Mouse (Mus musculus) liver, embryonic 14.5 days (tissue): ENCODE measurements around the gene Agxt2. TPM values are rescaled to one million over a fixed set of nuclear protein-coding genes. Genes with fewer than 3 reads are reported as not detected.

Experiments
- ATAC-seq: fragments of 200-750 bp; cut with Nextera tagmentation; 2 replicates; pipeline ENCODE4 v1.8.0; 2017; ENCODE audit warnings: moderate number of reproducible peaks, mild to moderate bottlenecking, moderate library complexity; ENCODE audit not compliant: insufficient read depth
- DNase-seq, 3 experiments: peaks; one replicate each; pipeline ENCODE4 v3.0.0-alpha.2; 2012 to 2013; ENCODE audit warnings: low read depth in 3 of 3, low spot score in 3 of 3
- H3K27ac ChIP-seq: fragments of 300-500 bp; sonication (generic); 2 replicates; pipeline ENCODE4 v1.5.1; 2014; ENCODE audit warnings: moderate library complexity, mild to moderate bottlenecking, control low read depth, inconsistent platforms
- H3K27me3 ChIP-seq: fragments of 300-500 bp; sonication (generic); 2 replicates; pipeline ENCODE4 v1.6.1; 2014; ENCODE audit warnings: mild to moderate bottlenecking, low read length, moderate library complexity; ENCODE audit not compliant: control insufficient read depth, insufficient read depth
- H3K36me3 ChIP-seq: fragments of 300-500 bp; sonication (generic); replicated peaks from 2 replicates; pipeline ENCODE4 v1.6.1; 2014; ENCODE audit warnings: low read depth; ENCODE audit not compliant: control insufficient read depth, insufficient read depth
- H3K4me1 ChIP-seq, 2 experiments: fragments of 200-500 bp in 1 of 2; fragments of 300-500 bp in 1 of 2; sonication (generic) in 1 of 2; replicated peaks; 2 replicates each; pipeline ENCODE4 v1.6.1; 2012 to 2014; ENCODE audit warnings: antibody characterized with exemption in 1 of 2, inconsistent platforms in 1 of 2, low read length in 1 of 2; ENCODE audit not compliant: control insufficient read depth in 2 of 2, insufficient read depth in 2 of 2
- H3K4me2 ChIP-seq: fragments of 300-500 bp; sonication (generic); 2 replicates; pipeline ENCODE4 v1.6.1; 2014; ENCODE audit warnings: low read depth, mild to moderate bottlenecking, control low read depth, moderate library complexity
- H3K4me3 ChIP-seq, 2 experiments: fragments of 200-500 bp in 1 of 2; fragments of 300-500 bp in 1 of 2; sonication (generic) in 1 of 2; 2 replicates each; pipeline ENCODE4 v1.5.1; 2012 to 2014; ENCODE audit warnings: low read depth in 2 of 2, low read length in 2 of 2, mild to moderate bottlenecking in 2 of 2, control low read depth in 1 of 2, inconsistent platforms in 1 of 2, moderate library complexity in 1 of 2; ENCODE audit not compliant: insufficient read depth in 1 of 2
- H3K9ac ChIP-seq: fragments of 300-500 bp; sonication (generic); replicated peaks from 2 replicates; pipeline ENCODE4 v1.6.1; 2014; ENCODE audit warnings: mild to moderate bottlenecking, control low read depth, moderate library complexity
- H3K9me3 ChIP-seq: fragments of 300-500 bp; sonication (generic); 2 replicates; pipeline ENCODE4 v1.6.1; 2016; ENCODE audit warnings: low read length, mixed read lengths; ENCODE audit not compliant: control insufficient read depth
- CTCF ChIP-seq: IDR thresholded peaks from 2 replicates; pipeline ENCODE4 v1.5.1; 2016; ENCODE audit warnings: antibody characterized with exemption, low read depth, control low read depth
- EP300 ChIP-seq: IDR thresholded peaks from 2 replicates; pipeline ENCODE4 v1.6.1; 2016; ENCODE audit warnings: antibody characterized with exemption, low read depth
- WGBS: fragments of 180-500 bp; shearing (Covaris S2); extraction: QIAGEN DNeasy Blood & Tissue Kit; methylation state at CpG from one replicate; pipeline ENCODE4 v1.1.7; 2014; ENCODE audit not compliant: insufficient replicate concordance; 5-methylcytosine and 5-hydroxymethylcytosine counted together
- polyA plus RNA-seq, 2 experiments: library from polyadenylated mRNA; depleted of rRNA in 1 of 2; stranded (reverse) in 1 of 2; unstranded in 1 of 2; fragments of >200 nt; fragmentation: Nextera tagmentation in 1 of 2; extraction: Ambion mirVana in 1 of 2; gene quantifications; 2 replicates each; pipeline versions ENCODE4 v1.2.1 to v1.2.3; 2012 to 2014

Gene Agxt2
- 8.0 and 11.2 TPM in 2 replicates for polyA plus RNA-seq (2012; rRNA removed)
- polyA plus RNA-seq (2014; fragmentation: Nextera tagmentation; extraction: Ambion mirVana): 7.5 and 9.4 TPM in 2 replicates

- peak within 1 kb of the TSS in 1 of 2 experiments; percentile 36; a peak in 3 of 4 replicates for H3K4me3 ChIP-seq
- ATAC-seq (peak; percentile 50; the same call in 1 of the 2 replicates), DNase-seq (no peak)
- no peaks in the 10 kb centered on the region for H3K27me3 ChIP-seq
- peaks cover 0 to 2% of the 10 kb centered on the region in 2 experiments; a peak in 1 of 4 replicates for H3K4me1 ChIP-seq
- H3K9ac ChIP-seq: no peak within 1 kb of the TSS
- H3K36me3 ChIP-seq: no peaks in the 10 kb centered on the region
- no peak for TF ChIP-seq CTCF
- no peak for TF ChIP-seq EP300
- WGBS: 49% methylated on average over 9 of the region's 9 CpGs
- H3K9me3 ChIP-seq: no peaks in the 10 kb centered on the region
- H3K4me2 ChIP-seq: peak within 1 kb of the TSS; percentile 21
- no peak within 1 kb of the TSS for H3K27ac ChIP-seq
These were observed at the start of gene Agxt2 for GRCm38 (mm10) chr15:10358039-10358948. TSS of gene Agxt2 (plus strand) at chr15:10358532.

- Histone ChIP-seq H3K4me3 (no peak overlapping the region), H3K4me1 (no peaks in the 10 kb centered on the region), H3K36me3 (no peaks in the 10 kb centered on the region), H3K9me3 (no peaks in the 10 kb centered on the region), H3K4me2 (no peak overlapping the region), H3K27me3 (no peaks in the 10 kb centered on the region), H3K9ac (no peak overlapping the region), H3K27ac (no peak overlapping the region)
- 51% methylated on average over 5 of the region's 5 CpGs for WGBS
- DNase-seq (no peak), ATAC-seq (no peak)
- TF ChIP-seq CTCF (no peak), EP300 (no peak)
These were observed 46.5 kb upstream of the Agxt2 start for GRCm38 (mm10) chr15:10311826-10312225.

GRCm38 (mm10) chr15:10313522-10314455 lies 44.5 kb upstream of the Agxt2 start:
- Histone ChIP-seq H3K36me3 (no peaks in the 10 kb centered on the region), H3K4me2 (no peak overlapping the region), H3K27ac (no peak overlapping the region), H3K4me3 (no peak overlapping the region), H3K4me1 (no peaks in the 10 kb centered on the region), H3K27me3 (no peaks in the 10 kb centered on the region), H3K9me3 (no peaks in the 10 kb centered on the region), H3K9ac (no peak overlapping the region)
- TF ChIP-seq CTCF (peak; percentile 47), EP300 (no peak)
- DNase-seq: peak in 1 of 3 experiments; percentile 6
- no peak for ATAC-seq
- WGBS: 39% methylated on average over 6 of the region's 7 CpGs

- DNase-seq: no peak
- H3K4me1 ChIP-seq: no peaks in the 10 kb centered on the region
- no peaks in the 10 kb centered on the region for H3K36me3 ChIP-seq
- no peaks in the 10 kb centered on the region for H3K9me3 ChIP-seq
- no peak for ATAC-seq
- no peak for TF ChIP-seq CTCF
- H3K27me3 ChIP-seq: no peaks in the 10 kb centered on the region
- no peak within 1 kb of the TSS for H3K27ac ChIP-seq
- WGBS: 67% methylated on average over 2 of the region's 2 CpGs
- no peak within 1 kb of the TSS for H3K4me3 ChIP-seq
- no peak within 1 kb of the TSS for H3K4me2 ChIP-seq
- no peak within 1 kb of the TSS for H3K9ac ChIP-seq
These were observed 33.3 kb upstream of the Agxt2 start, which contains the start of gene Gm21973 for GRCm38 (mm10) chr15:10325080-10325479. TSS of gene Gm21973 (plus strand) at chr15:10325380.
